Mouse (Mus musculus) lung, postnatal 0 days (tissue): ENCODE results near the gene Mmd2.

ENCODE experiments used
- CTCF ChIP-seq: IDR thresholded peaks from 2 replicates; pipeline ENCODE4 v1.5.1; 2016; ENCODE audit warnings: antibody characterized with exemption, mild to moderate bottlenecking
- EP300 ChIP-seq: IDR thresholded peaks from 2 replicates; pipeline ENCODE4 v1.6.1; 2016; ENCODE audit warnings: antibody characterized with exemption, mild to moderate bottlenecking, control low read depth

- no peak for TF ChIP-seq CTCF
- TF ChIP-seq EP300 = no peak
Observed at GRCm38 (mm10) chr5:142537286-142537685, 71.3 kb downstream of the Mmd2 start.
